ENCODE assay signal across 10 mouse cellular contexts in genomic region chr12:5494657-5495512, GRCm38 (mm10).
DNase-seq lines count a peak whose midpoint lies in the region; ATAC-seq and TF ChIP-seq lines count a peak whose summit lies in the region.
"Had no signal": no experiment of that assay in that cellular context is flagged by ENCODE, and none has a peak within 500 bp of the region (broad histone marks: within the 10 kb centered on the region; RNA-seq: fewer than 3 reads in every experiment).

No protein-coding gene starts in this region.

- no peaks in the 10 kb centered on the region for H3K27me3 ChIP-seq in forebrain, embryonic 15.5 days
- no peaks in the 10 kb centered on the region for H3K27me3 ChIP-seq in forebrain, embryonic 10.5 days (ENCODE audit: poor library complexity, severe bottlenecking)
- H3K27me3 ChIP-seq in lung, embryonic 14.5 days (ENCODE audit: insufficient read depth, low read length), result no peaks in the 10 kb centered on the region
- no peaks in the 10 kb centered on the region for H3K27me3 ChIP-seq in intestine, embryonic 16.5 days (replicated peaks; ENCODE audit: control insufficient read depth, insufficient read depth, low read length)
- H3K27me3 ChIP-seq in stomach, embryonic 16.5 days (ENCODE audit: control insufficient read depth, insufficient read depth, low read length), result no peaks in the 10 kb centered on the region

- H3K4me2 ChIP-seq in forebrain, embryonic 15.5 days (replicated peaks), result no peak overlapping the region
- H3K4me2 ChIP-seq in lung, embryonic 14.5 days, result no peak overlapping the region
- no peak overlapping the region for H3K4me2 ChIP-seq in intestine, embryonic 16.5 days (ENCODE audit: low read depth, low read length)
- H3K4me2 ChIP-seq in stomach, embryonic 16.5 days (ENCODE audit: low read depth, low read length), result no peak overlapping the region

- no peaks in the 10 kb centered on the region for H3K9me3 ChIP-seq in forebrain, embryonic 15.5 days
- no peaks in the 10 kb centered on the region for H3K9me3 ChIP-seq in forebrain, embryonic 10.5 days
- H3K9me3 ChIP-seq in lung, embryonic 14.5 days (ENCODE audit: low read depth, low read length), result no peaks in the 10 kb centered on the region
- no peaks in the 10 kb centered on the region for H3K9me3 ChIP-seq in intestine, embryonic 16.5 days (ENCODE audit: control insufficient read depth, low read length)
- no peaks in the 10 kb centered on the region for H3K9me3 ChIP-seq in stomach, embryonic 16.5 days (replicated peaks; ENCODE audit: control insufficient read depth, low read length)

- no peak overlapping the region for H3K4me3 ChIP-seq in forebrain, embryonic 15.5 days
- H3K4me3 ChIP-seq in forebrain, embryonic 10.5 days, result no peak overlapping the region
- no peak overlapping the region for H3K4me3 ChIP-seq in lung, embryonic 14.5 days (ENCODE audit: low read depth, low read length)
- no peak overlapping the region for H3K4me3 ChIP-seq in lung, adult 2 months (replicated peaks; ENCODE audit: extremely low read depth, low read depth, low read length)
- no peak overlapping the region for H3K4me3 ChIP-seq in intestine, embryonic 16.5 days (ENCODE audit: low read length)
- no peak overlapping the region for H3K4me3 ChIP-seq in stomach, embryonic 16.5 days (replicated peaks; ENCODE audit: low read length)

- WGBS in forebrain, embryonic 15.5 days, result 44% methylated on average over 7 of the region's 7 CpGs
- WGBS in forebrain, embryonic 10.5 days, result 72% methylated on average over 7 of the region's 7 CpGs
- 22% methylated on average over 7 of the region's 7 CpGs for WGBS in lung, embryonic 14.5 days
- 39% methylated on average over 7 of the region's 7 CpGs for WGBS in lung, adult 2 months
- WGBS in intestine, embryonic 16.5 days, result 44% methylated on average over 7 of the region's 7 CpGs
- 29% methylated on average over 7 of the region's 7 CpGs for WGBS in stomach, embryonic 16.5 days

- no peak overlapping the region for H3K27ac ChIP-seq in forebrain, embryonic 15.5 days (replicated peaks)
- H3K27ac ChIP-seq in forebrain, embryonic 10.5 days, result no peak overlapping the region
- 0 out of 2 replicates have a peak overlapping the region, but pooled peaks have one; percentile 33 for H3K27ac ChIP-seq in lung, embryonic 14.5 days (ENCODE audit: low read depth)
- no peak overlapping the region for H3K27ac ChIP-seq in intestine, embryonic 16.5 days (ENCODE audit: low read length)
- H3K27ac ChIP-seq in stomach, embryonic 16.5 days (ENCODE audit: low read length), result peak overlapping the region; percentile 39; the same call in 1 of the 2 replicates

- no peaks in the 10 kb centered on the region for H3K36me3 ChIP-seq in forebrain, embryonic 15.5 days
- H3K36me3 ChIP-seq in forebrain, embryonic 10.5 days (replicated peaks), result no peaks in the 10 kb centered on the region
- no peaks in the 10 kb centered on the region for H3K36me3 ChIP-seq in lung, embryonic 14.5 days (ENCODE audit: insufficient read depth)
- no peaks in the 10 kb centered on the region for H3K36me3 ChIP-seq in intestine, embryonic 16.5 days (ENCODE audit: control insufficient read depth, insufficient read depth, low read length)
- no peaks in the 10 kb centered on the region for H3K36me3 ChIP-seq in stomach, embryonic 16.5 days (ENCODE audit: control insufficient read depth, insufficient read depth, low read length)

- no peak for TF ChIP-seq POLR2A in lung, adult 2 months (IDR thresholded peaks at IDR 0.05; ENCODE audit: borderline replicate concordance, extremely low read depth, low read depth, low read length)

- 0 out of 2 replicates have a peak, but pooled peaks cover 6% of the 10 kb centered on the region for H3K4me1 ChIP-seq in forebrain, embryonic 15.5 days
- H3K4me1 ChIP-seq in forebrain, embryonic 10.5 days, result no peaks in the 10 kb centered on the region
- H3K4me1 ChIP-seq in lung, embryonic 14.5 days (ENCODE audit: insufficient read depth), result no peaks in the 10 kb centered on the region
- no peaks in the 10 kb centered on the region for H3K4me1 ChIP-seq in lung, adult 2 months (ENCODE audit: control insufficient read depth, insufficient read depth, low read length)
- H3K4me1 ChIP-seq in intestine, embryonic 16.5 days (ENCODE audit: control insufficient read depth, insufficient read depth, low read length), result no peaks in the 10 kb centered on the region
- peaks cover 7% of the 10 kb centered on the region; the same call in 1 of the 2 replicates for H3K4me1 ChIP-seq in stomach, embryonic 16.5 days (ENCODE audit: control insufficient read depth, insufficient read depth, low read length)

- TF ChIP-seq CTCF in lung, embryonic 14.5 days (IDR thresholded peaks at IDR 0.05; ENCODE audit: low read depth), result no peak
- no peak for TF ChIP-seq CTCF in lung, adult 2 months (IDR thresholded peaks at IDR 0.05; ENCODE audit: insufficient read depth, low read length)

- peak; percentile 29; the same call in 1 of the 2 replicates for ATAC-seq in forebrain, embryonic 15.5 days (replicated peaks)
- ATAC-seq in lung, embryonic 14.5 days (ENCODE audit: insufficient read depth), result peak; percentile 91
- peak; percentile 66 for ATAC-seq in intestine, embryonic 16.5 days
- ATAC-seq in stomach, embryonic 16.5 days (ENCODE audit: insufficient read depth, low FRiP score), result peak; percentile 53; the same call in 1 of the 2 replicates

- no peak for DNase-seq in forebrain, embryonic 10.5 days (ENCODE audit: extremely low spot score, low spot score)
- peak; percentile 72 for DNase-seq in lung, embryonic 14.5 days
- DNase-seq in lung, adult 2 months, result no peak
- DNase-seq in right cerebral cortex, adult 18-20 months, result no peak
- no peak for DNase-seq in frontal cortex, postnatal 14 days (ENCODE audit: low spot score in 2 of 2)
- DNase-seq: heart, postnatal 36 days; layer of hippocampus, postnatal 36 days had no signal

- H3K9ac ChIP-seq in forebrain, embryonic 15.5 days (replicated peaks), result no peak overlapping the region
- H3K9ac ChIP-seq in lung, embryonic 14.5 days, result no peak overlapping the region
- no peak overlapping the region for H3K9ac ChIP-seq in intestine, embryonic 16.5 days (ENCODE audit: low read depth, low read length)
- H3K9ac ChIP-seq in stomach, embryonic 16.5 days (ENCODE audit: low read length), result no peak overlapping the region

Comparison
In these comparisons a context has a peak if more than half of its experiments do, and no peak if none do; other contexts are left out.
1. ATAC-seq: peak in every context shown above with its lines; median percentile 91 in lung, embryonic 14.5 days; 66 in intestine, embryonic 16.5 days; 53 in stomach, embryonic 16.5 days; 29 in forebrain, embryonic 15.5 days.
2. H3K27ac ChIP-seq: peak in lung, embryonic 14.5 days (single experiment) and stomach, embryonic 16.5 days (single experiment); none in forebrain, embryonic 15.5 days (single experiment), forebrain, embryonic 10.5 days (single experiment) and intestine, embryonic 16.5 days (single experiment).